ENCODE assay signal across 9 mouse cellular contexts in the genomic region with DNA sequence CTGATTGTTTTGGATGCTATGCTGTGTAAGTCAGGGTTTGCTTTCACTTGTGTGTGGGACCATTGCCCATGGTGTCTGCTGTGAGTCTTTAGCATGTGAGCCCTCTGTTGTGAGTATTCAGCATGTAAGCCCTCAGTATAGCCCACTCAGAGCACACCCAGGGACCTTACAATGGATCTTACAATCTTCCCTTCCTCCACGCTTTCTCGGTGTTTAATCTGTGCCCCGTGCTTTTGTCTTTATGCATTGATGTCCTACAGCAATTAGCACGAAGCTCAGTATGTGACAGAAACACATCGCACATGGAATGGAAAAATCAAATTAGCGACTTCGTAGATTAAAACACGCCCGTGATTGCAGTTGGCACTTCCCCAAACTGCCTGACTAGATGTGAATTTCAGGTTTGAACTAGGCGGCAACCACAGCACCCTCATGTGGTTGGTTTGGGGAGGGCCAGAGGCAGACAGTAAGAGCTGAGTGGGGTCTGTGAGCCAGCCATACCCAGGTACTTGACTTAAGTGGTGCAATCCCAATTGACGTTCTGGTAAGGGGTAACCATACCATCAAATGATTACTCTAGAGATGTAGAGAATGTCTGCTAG. TPM values are rescaled to one million over a fixed set of nuclear protein-coding genes. Genes with fewer than 3 reads are reported as not detected.
DNase-seq lines count a peak whose midpoint lies in the region; ATAC-seq and TF ChIP-seq lines count a peak whose summit lies in the region.
"Had no signal": no experiment of that assay in that cellular context is flagged by ENCODE, and none has a peak within 500 bp of the region (broad histone marks: within the 10 kb centered on the region; RNA-seq: fewer than 3 reads in every experiment).

No protein-coding gene starts in this region.

- no peaks in the 10 kb centered on the region for H3K27me3 ChIP-seq in forebrain, postnatal 0 days (ENCODE audit: insufficient read depth, low read length)
- H3K27me3 ChIP-seq in thymus, adult 2 months (ENCODE audit: control insufficient read depth, insufficient read depth, low read length) = no peaks in the 10 kb centered on the region
- H3K27me3 ChIP-seq: megakaryocyte, embryonic 14.5 days had no signal

- H3K4me2 ChIP-seq in forebrain, postnatal 0 days (ENCODE audit: low read depth) = no peak overlapping the region

- peak; percentile 49 for TF ChIP-seq CTCF in forebrain, postnatal 0 days (IDR thresholded peaks at IDR 0.05; ENCODE audit: low read depth)
- no peak for TF ChIP-seq CTCF in thymus, adult 2 months (IDR thresholded peaks at IDR 0.05; ENCODE audit: borderline replicate concordance, control insufficient read depth, extremely low read depth, insufficient read depth, low read length, poor library complexity)

- H3K4me1 ChIP-seq in forebrain, postnatal 0 days (ENCODE audit: insufficient read depth) = no peaks in the 10 kb centered on the region
- H3K4me1 ChIP-seq in thymus, adult 2 months (replicated peaks; ENCODE audit: control insufficient read depth, insufficient read depth, low read length) = no peaks in the 10 kb centered on the region
- H3K4me1 ChIP-seq: megakaryocyte, embryonic 14.5 days had no signal

- no peak overlapping the region for H3K4me3 ChIP-seq in forebrain, postnatal 0 days (ENCODE audit: low read depth, low read length)
- no peak overlapping the region for H3K4me3 ChIP-seq in thymus, adult 2 months (ENCODE audit: control insufficient read depth, insufficient read depth, low read length)

- no peaks in the 10 kb centered on the region for H3K36me3 ChIP-seq in forebrain, postnatal 0 days (ENCODE audit: insufficient read depth)
- H3K36me3 ChIP-seq in thymus, adult 2 months (ENCODE audit: control insufficient read depth, insufficient read depth, low read length) = no peaks in the 10 kb centered on the region

- peak; percentile 63 for ATAC-seq in forebrain, postnatal 0 days

- TF ChIP-seq POLR2A in thymus, adult 2 months (IDR thresholded peaks at IDR 0.05; ENCODE audit: control insufficient read depth, extremely low read depth, insufficient read depth, low read length, poor library complexity) = no peak

- no peaks in the 10 kb centered on the region for H3K9me3 ChIP-seq in forebrain, postnatal 0 days (ENCODE audit: low read length)

- no peak overlapping the region for H3K27ac ChIP-seq in forebrain, postnatal 0 days (ENCODE audit: low read depth, low read length)
- no peak overlapping the region for H3K27ac ChIP-seq in thymus, adult 2 months (ENCODE audit: control insufficient read depth, insufficient read depth, low read length)

- no peak overlapping the region for H3K9ac ChIP-seq in forebrain, postnatal 0 days

- peak; percentile 19 for DNase-seq in kidney, postnatal 10 days
- no peak for DNase-seq in kidney, postnatal 25 days
- DNase-seq in brain, adult 2 months (ENCODE audit: low read depth, low spot score) = peak; percentile 70
- peak; percentile 76 for DNase-seq in forebrain, postnatal 0 days
- DNase-seq in retina, embryonic 14.5 days (ENCODE audit: low spot score) = peak; percentile 6
- no peak for DNase-seq in urinary bladder, postnatal 36 days (ENCODE audit: low spot score in 2 of 2)
- no peak for DNase-seq in thymus, postnatal 14 days
- DNase-seq in thymus, adult 2 months = no peak

- WGBS in forebrain, postnatal 0 days = 44% methylated on average over 11 of the region's 11 CpGs
- WGBS in thymus, adult 2 months = 89% methylated on average over 11 of the region's 11 CpGs

RNA-seq across cellular contexts. Expression of a gene that starts 28.1 kb away (rescaled TPM):
- total RNA-seq in forebrain, postnatal 0 days (2014; rRNA removed) = 3.7 and 7.4 TPM in 2 replicates
- 1.6 and 2.0 TPM in 2 replicates for polyA plus RNA-seq in forebrain, postnatal 0 days (2015; fragmentation: Nextera tagmentation; extraction: Ambion mirVana)
- polyA plus RNA-seq in thymus, adult 2 months (2012; rRNA removed) = 0.19 and 0.54 TPM in 2 replicates

Comparison
In these comparisons a context has a peak if more than half of its experiments do, and no peak if none do; other contexts are left out.
1. DNase-seq: peak in kidney, postnatal 10 days (single experiment), brain, adult 2 months (single experiment), forebrain, postnatal 0 days (single experiment) and retina, embryonic 14.5 days (single experiment); none in kidney, postnatal 25 days (0 of 2), urinary bladder, postnatal 36 days (0 of 2), thymus, postnatal 14 days (single experiment) and thymus, adult 2 months (single experiment).